Mouse (Mus musculus) cortical plate, adult 2 months (tissue): ENCODE results near the gene Kif13a.

Experiments used
- CTCF ChIP-seq: fragments of 200-500 bp; IDR thresholded peaks from 2 replicates; pipeline ENCODE4 v1.5.1; 2011; ENCODE audit warnings: mild to moderate bottlenecking, control low read depth, low read length; ENCODE audit not compliant: insufficient read depth; ENCODE audit errors: extremely low read depth
- POLR2A ChIP-seq: fragments of 200-500 bp; IDR thresholded peaks from 2 replicates; pipeline ENCODE4 v1.6.1; 2011; ENCODE audit warnings: mild to moderate bottlenecking, low read length, control low read depth; ENCODE audit not compliant: insufficient read depth; ENCODE audit errors: extremely low read depth

DNA sequence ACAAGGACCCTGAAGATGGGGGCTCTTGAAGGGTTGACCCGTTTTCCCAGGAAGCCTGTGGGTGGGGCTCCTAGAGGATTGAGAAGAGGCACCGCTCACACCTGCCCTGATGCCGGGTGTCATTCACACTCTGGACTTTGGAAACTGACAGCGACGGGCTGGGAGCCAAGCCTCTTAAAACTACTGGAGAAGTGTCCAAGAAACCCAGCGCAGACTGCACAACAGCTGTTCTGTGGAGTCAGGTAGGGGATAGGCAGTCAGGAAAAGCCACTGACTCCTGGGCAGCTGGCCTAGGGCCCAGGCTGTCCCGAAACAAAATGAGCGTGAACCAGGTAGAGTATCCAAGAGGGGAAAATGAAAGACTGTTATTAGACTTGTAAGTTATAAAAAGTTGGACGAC, 111.3 kb downstream of the Kif13a start:
- no peak for TF ChIP-seq CTCF
- TF ChIP-seq POLR2A: no peak
